21 mouse cellular contexts compared by ENCODE assay signal in the genomic region with DNA sequence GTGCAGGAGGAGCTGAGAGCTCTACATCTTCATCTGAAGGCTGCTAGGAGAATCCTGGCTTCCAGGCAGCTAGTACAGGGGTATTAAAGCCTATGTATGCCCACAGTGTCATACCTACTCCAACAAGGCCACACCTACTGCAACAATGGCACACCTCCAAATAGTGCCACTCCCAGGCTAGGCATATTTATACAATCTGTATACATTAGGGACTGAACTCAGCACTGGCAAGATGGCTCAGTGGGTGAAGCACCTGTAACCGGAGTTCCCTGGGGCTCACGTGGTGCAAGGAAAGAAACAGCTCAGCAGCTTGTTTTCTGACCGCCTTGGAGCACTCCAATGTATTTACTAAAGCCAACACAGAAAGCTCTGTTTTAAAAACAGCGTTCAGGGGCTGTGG. TPM values are rescaled to one million over a fixed set of nuclear protein-coding genes. Genes with fewer than 3 reads are reported as not detected.
"Had no signal": no experiment of that assay in that cellular context is flagged by ENCODE, and none has a peak within 500 bp of the region (broad histone marks: within the 10 kb centered on the region; RNA-seq: fewer than 3 reads in every experiment).

No protein-coding gene starts in this region.

- H3K27ac ChIP-seq: neural tube, embryonic 12.5 days; neural tube, embryonic 13.5 days; neural tube, embryonic 15.5 days; stomach, embryonic 15.5 days had no signal

- H3K4me2 ChIP-seq: neural tube, embryonic 12.5 days; neural tube, embryonic 13.5 days; neural tube, embryonic 15.5 days; stomach, embryonic 15.5 days had no signal

- H3K4me3 ChIP-seq: neural tube, embryonic 12.5 days; neural tube, embryonic 13.5 days; neural tube, embryonic 15.5 days; stomach, embryonic 15.5 days had no signal

- DNase-seq: retina, postnatal 1 day; right cerebral cortex, adult 18-20 months; right cerebral cortex, postnatal 14 days; right cerebral cortex, postnatal 25 days; right cerebral cortex, postnatal 4 days; spleen, adult 18-20 months; thymus, adult 18-20 months; thymus, adult 2 months; thymus, postnatal 14 days; thymus, postnatal 25 days; thymus, postnatal 36 days; thymus, postnatal 4 days had no signal

- H3K9ac ChIP-seq: neural tube, embryonic 12.5 days; neural tube, embryonic 13.5 days; neural tube, embryonic 15.5 days; stomach, embryonic 15.5 days had no signal

- H3K9me3 ChIP-seq: neural tube, embryonic 12.5 days; neural tube, embryonic 13.5 days; neural tube, embryonic 15.5 days; stomach, embryonic 15.5 days had no signal

- H3K27me3 ChIP-seq: neural tube, embryonic 12.5 days; neural tube, embryonic 13.5 days; neural tube, embryonic 15.5 days; stomach, embryonic 15.5 days had no signal

RNA-seq across cellular contexts. Expression of a gene that starts 12.8 kb away (rescaled TPM):
- polyA plus RNA-seq: small intestine, adult 2 months; spleen, adult 2 months; thymus, adult 2 months; urinary bladder, adult 2 months had no signal

RNA-seq across cellular contexts. Expression of a gene that starts 26.7 kb away (rescaled TPM):
- polyA plus RNA-seq: neural tube, embryonic 12.5 days; neural tube, embryonic 14.5 days; neural tube, embryonic 15.5 days; small intestine, adult 2 months; stomach, embryonic 16.5 days had no signal
